Comparison of ENCODE assay signal across 19 mouse cellular contexts in the genomic region with DNA sequence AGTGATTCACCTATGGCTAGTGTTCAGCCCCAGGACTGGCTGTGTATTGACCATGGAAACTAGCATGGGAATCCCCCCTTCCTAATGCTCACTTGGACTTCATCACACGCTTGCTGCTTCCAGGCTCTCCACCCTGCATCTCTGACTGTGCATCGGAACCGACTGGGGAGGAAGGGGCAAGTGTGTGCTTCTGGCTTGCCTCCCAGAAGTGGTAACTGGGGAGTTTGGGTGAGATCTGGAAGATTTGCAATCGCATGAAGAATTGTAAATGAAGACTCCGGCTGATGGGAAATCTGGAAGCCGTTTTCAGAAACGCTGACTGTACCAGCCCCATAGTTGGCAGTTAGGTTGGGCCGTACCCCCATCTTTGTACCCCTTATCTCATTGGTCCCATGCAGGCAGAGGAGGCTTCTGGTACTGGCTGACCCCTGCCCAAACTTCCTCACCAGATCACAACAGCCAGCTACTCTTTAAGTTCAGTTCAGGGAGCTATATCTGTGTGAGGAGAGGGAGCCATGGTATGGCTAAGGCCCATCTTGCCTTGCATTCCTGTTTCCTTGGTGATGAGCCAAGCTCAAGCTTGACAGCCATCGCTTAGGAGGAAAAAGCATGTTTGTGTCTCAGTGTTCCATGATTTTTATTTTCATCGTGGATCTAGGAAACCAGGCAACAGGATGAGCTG.
DNase-seq lines count a peak whose midpoint lies in the region; ATAC-seq lines count a peak whose summit lies in the region.
"Had no signal": no experiment of that assay in that cellular context is flagged by ENCODE, and none has a peak within 500 bp of the region (broad histone marks: within the 10 kb centered on the region; RNA-seq: fewer than 3 reads in every experiment).

No protein-coding gene starts in this region.

- no peak overlapping the region for H3K9ac ChIP-seq in midbrain, embryonic 11.5 days (ENCODE audit: low read length)
- H3K9ac ChIP-seq in midbrain, embryonic 13.5 days (replicated peaks) = no peak overlapping the region
- no peak overlapping the region for H3K9ac ChIP-seq in midbrain, embryonic 15.5 days
- H3K9ac ChIP-seq: liver, embryonic 14.5 days; lung, embryonic 15.5 days had no signal

- H3K4me3 ChIP-seq in midbrain, embryonic 11.5 days (ENCODE audit: low read depth, low read length) = no peak overlapping the region
- no peak overlapping the region for H3K4me3 ChIP-seq in midbrain, embryonic 13.5 days (replicated peaks)
- no peak overlapping the region for H3K4me3 ChIP-seq in midbrain, embryonic 15.5 days
- H3K4me3 ChIP-seq: erythroblast, embryonic 14.5 days; heart, embryonic 10.5 days; lung, embryonic 15.5 days had no signal

- peak; percentile 58 for DNase-seq in heart, adult 11 months
- no peak for DNase-seq in heart, adult 18-20 months
- DNase-seq in midbrain, embryonic 11.5 days (ENCODE audit: low spot score, missing footprints) = peak; percentile 79
- DNase-seq in brain, embryonic 18.5 days (ENCODE audit: low read depth, low spot score) = peak; percentile 59
- DNase-seq in cerebellum, adult 18-20 months = no peak
- DNase-seq: adrenal gland, postnatal 10 days; cerebellum, adult 8-10 months; gastrocnemius, postnatal 25 days; kidney, postnatal 36 days; lung, postnatal 4 days; retina, postnatal 1 day; thymus, postnatal 25 days had no signal

- H3K9me3 ChIP-seq in midbrain, embryonic 11.5 days (ENCODE audit: control insufficient read depth, low read length) = no peaks in the 10 kb centered on the region
- H3K9me3 ChIP-seq in midbrain, embryonic 13.5 days = no peaks in the 10 kb centered on the region
- H3K9me3 ChIP-seq in midbrain, embryonic 15.5 days = no peaks in the 10 kb centered on the region
- H3K9me3 ChIP-seq: heart, embryonic 10.5 days; lung, embryonic 15.5 days had no signal

- no peak overlapping the region for H3K27ac ChIP-seq in midbrain, embryonic 11.5 days (ENCODE audit: low read depth, low read length)
- no peak overlapping the region for H3K27ac ChIP-seq in midbrain, embryonic 13.5 days
- 0 out of 2 replicates have a peak overlapping the region, but pooled peaks have one; percentile 26 for H3K27ac ChIP-seq in midbrain, embryonic 15.5 days
- H3K27ac ChIP-seq: heart, embryonic 10.5 days; liver, embryonic 14.5 days; lung, embryonic 15.5 days had no signal

- H3K27me3 ChIP-seq in midbrain, embryonic 11.5 days (ENCODE audit: control insufficient read depth, insufficient read depth, low read length) = no peaks in the 10 kb centered on the region
- no peaks in the 10 kb centered on the region for H3K27me3 ChIP-seq in midbrain, embryonic 13.5 days
- no peaks in the 10 kb centered on the region for H3K27me3 ChIP-seq in midbrain, embryonic 15.5 days (replicated peaks)
- H3K27me3 ChIP-seq: lung, embryonic 15.5 days had no signal

- WGBS in midbrain, embryonic 11.5 days = 89% methylated on average over 10 of the region's 10 CpGs
- WGBS in midbrain, embryonic 13.5 days = 83% methylated on average over 10 of the region's 10 CpGs
- WGBS in midbrain, embryonic 15.5 days = 79% methylated on average over 10 of the region's 10 CpGs

- no peaks in the 10 kb centered on the region for H3K36me3 ChIP-seq in midbrain, embryonic 11.5 days (ENCODE audit: control insufficient read depth, insufficient read depth, low read length)
- no peaks in the 10 kb centered on the region for H3K36me3 ChIP-seq in midbrain, embryonic 13.5 days
- H3K36me3 ChIP-seq in midbrain, embryonic 15.5 days (replicated peaks) = no peaks in the 10 kb centered on the region
- H3K36me3 ChIP-seq: heart, embryonic 10.5 days; lung, embryonic 15.5 days had no signal

- no peak overlapping the region for H3K4me2 ChIP-seq in midbrain, embryonic 11.5 days
- H3K4me2 ChIP-seq in midbrain, embryonic 13.5 days (replicated peaks) = no peak overlapping the region
- H3K4me2 ChIP-seq in midbrain, embryonic 15.5 days = no peak overlapping the region
- H3K4me2 ChIP-seq: lung, embryonic 15.5 days had no signal

- no peaks in the 10 kb centered on the region for H3K4me1 ChIP-seq in midbrain, embryonic 11.5 days (ENCODE audit: control insufficient read depth, insufficient read depth, low read length)
- no peaks in the 10 kb centered on the region for H3K4me1 ChIP-seq in midbrain, embryonic 13.5 days (replicated peaks)
- H3K4me1 ChIP-seq in midbrain, embryonic 15.5 days = peaks cover 2% of the 10 kb centered on the region; the same call in 1 of the 2 replicates
- H3K4me1 ChIP-seq: heart, embryonic 10.5 days; lung, embryonic 15.5 days had no signal

- ATAC-seq in midbrain, embryonic 11.5 days (ENCODE audit: low FRiP score) = no peak
- ATAC-seq in midbrain, embryonic 13.5 days = no peak
- no peak; the same call in 1 of the 2 replicates for ATAC-seq in midbrain, embryonic 15.5 days (replicated peaks)
- ATAC-seq: intestine, embryonic 16.5 days had no signal

Comparison
In these comparisons a context has a peak if more than half of its experiments do, and no peak if none do; other contexts are left out.
1. DNase-seq: peak in heart, adult 11 months (single experiment), midbrain, embryonic 11.5 days (single experiment) and brain, embryonic 18.5 days (single experiment); none in heart, adult 18-20 months (0 of 2) and cerebellum, adult 18-20 months (0 of 2).